Mouse (Mus musculus): ENCODE measurements around the gene S1pr2.

- TF ChIP-seq CTCF (IDR thresholded peaks at IDR 0.05; ENCODE audit: extremely low read depth, insufficient read depth, insufficient read length, insufficient replicate concordance) (no peak), POLR2A (IDR thresholded peaks at IDR 0.05; ENCODE audit: low read depth, low read length) (no peak)
Measured at GRCm38 (mm10) chr9:21022726-21023125, 46.1 kb upstream of the S1pr2 start.
